Mouse (Mus musculus) megakaryocyte, embryonic 14.5 days (primary cell): ENCODE measurements around the gene Dcp1b.

Experiments
- FLI1 ChIP-seq: IDR thresholded peaks from 2 replicates; pipeline ENCODE4 v1.6.1; 2012; ENCODE audit warnings: low read length, inconsistent platforms, mixed read lengths
- GATA1 ChIP-seq: IDR thresholded peaks from 3 replicates; pipeline ENCODE4 v1.6.1; 2012; ENCODE audit warnings: mixed read lengths, low read length, inconsistent platforms, borderline replicate concordance

DNA sequence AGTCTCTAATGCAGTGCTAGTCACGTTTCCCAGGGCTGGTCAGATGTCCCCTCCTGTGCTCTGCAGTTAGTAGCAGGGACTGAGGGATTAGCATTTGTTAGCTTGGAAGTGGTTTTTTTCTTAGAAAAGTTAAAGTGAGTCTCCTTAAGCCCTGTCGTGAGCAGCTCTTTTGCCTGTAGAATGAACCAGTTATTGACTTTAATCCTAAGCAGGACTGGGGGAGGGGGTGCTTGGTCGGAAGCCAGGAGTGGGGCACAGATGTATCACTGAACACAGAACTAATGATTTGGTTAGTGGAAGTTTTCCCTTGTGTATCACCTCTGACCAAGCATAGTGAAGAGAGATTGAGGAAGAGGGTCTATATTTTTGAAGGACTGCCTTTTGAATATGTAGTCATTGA lies 8.7 kb downstream of the Dcp1b start:
- TF ChIP-seq GATA1 (no peak), FLI1 (no peak)
